Mouse (Mus musculus) bone marrow macrophage, adult 2 months (primary cell): ENCODE data around the gene Stab1.

Experiments used
- CTCF ChIP-seq: IDR thresholded peaks from 2 replicates; pipeline ENCODE4 v1.5.1; 2012; ENCODE audit warnings: low read depth, mild to moderate bottlenecking, low read length, moderate library complexity
- POLR2A ChIP-seq: IDR thresholded peaks from 2 replicates; pipeline ENCODE4 v1.6.1; 2012; ENCODE audit warnings: mild to moderate bottlenecking, low read depth, low read length, borderline replicate concordance

GRCm38 (mm10) chr14:31213868-31214267 lies 45.4 kb upstream of the Stab1 start:
- TF ChIP-seq CTCF (no peak), POLR2A (no peak)
